Mouse (Mus musculus) frontal cortex, postnatal 36 days (tissue): ENCODE data around the gene Fyb2.
"Not testable (repeated sequence)": the region's sequence is repeated elsewhere in the genome, so short reads cannot be mapped to it uniquely, and the experiment has no call there.

Source experiments
- DNase-seq, 2 experiments: peaks; one replicate each; pipeline ENCODE4 v3.0.0; 2022; ENCODE audit warnings: low spot score in 2 of 2

Gene Fyb2

DNA sequence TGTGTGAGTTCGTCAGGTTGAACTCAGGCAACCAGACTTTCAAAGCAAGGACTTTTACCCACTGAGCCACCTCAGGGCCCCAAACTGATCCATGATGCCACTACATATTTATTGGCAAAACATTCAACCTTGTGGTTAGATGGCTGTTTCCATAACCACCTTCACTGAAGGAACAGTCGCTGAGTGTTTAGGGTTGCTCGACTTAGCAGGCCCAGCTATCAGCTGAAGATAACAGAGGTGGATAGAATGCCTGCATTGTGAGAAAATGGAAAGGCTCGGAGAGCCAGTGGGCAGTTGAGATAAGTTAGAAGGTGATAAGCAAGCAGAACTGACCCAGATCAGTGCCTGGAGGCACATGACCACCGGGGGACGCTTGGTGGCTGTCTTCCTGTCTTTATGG lies 26.3 kb downstream of the Fyb2 start:
- DNase-seq, result no peak

DNA sequence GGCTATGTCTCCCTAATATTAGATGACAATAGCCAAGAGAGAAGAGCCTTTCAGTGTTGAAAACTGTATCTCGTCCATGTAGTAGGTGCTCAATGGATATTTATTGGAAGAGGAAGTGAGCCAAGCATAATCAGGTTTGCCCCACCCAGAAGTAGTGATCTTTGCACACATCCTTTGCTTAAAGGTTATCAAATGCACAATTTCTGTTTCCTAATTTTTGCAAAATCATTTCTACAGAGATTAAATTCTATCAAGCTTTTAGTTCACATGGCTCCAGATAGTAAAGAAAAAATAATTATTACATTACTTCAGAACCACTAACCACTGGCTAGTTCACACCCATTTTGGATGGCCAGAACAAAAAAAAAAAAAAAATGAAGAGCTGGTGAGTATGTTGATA lies 28.6 kb downstream of the Fyb2 start:
- no peak for DNase-seq

- DNase-seq, result no peak
These were observed 31.2 kb downstream of the Fyb2 start for GRCm38 (mm10) chr4:104944482-104944881.

- no peak for DNase-seq
These were observed 35.6 kb downstream of the Fyb2 start for GRCm38 (mm10) chr4:104948886-104949285.

- DNase-seq, result peak in 1 of 2 experiments; percentile 17
These were observed 36.0 kb downstream of the Fyb2 start for GRCm38 (mm10) chr4:104949304-104949703.

- DNase-seq, result no peak
These were observed 38.1 kb downstream of the Fyb2 start for GRCm38 (mm10) chr4:104951280-104951878.

DNA sequence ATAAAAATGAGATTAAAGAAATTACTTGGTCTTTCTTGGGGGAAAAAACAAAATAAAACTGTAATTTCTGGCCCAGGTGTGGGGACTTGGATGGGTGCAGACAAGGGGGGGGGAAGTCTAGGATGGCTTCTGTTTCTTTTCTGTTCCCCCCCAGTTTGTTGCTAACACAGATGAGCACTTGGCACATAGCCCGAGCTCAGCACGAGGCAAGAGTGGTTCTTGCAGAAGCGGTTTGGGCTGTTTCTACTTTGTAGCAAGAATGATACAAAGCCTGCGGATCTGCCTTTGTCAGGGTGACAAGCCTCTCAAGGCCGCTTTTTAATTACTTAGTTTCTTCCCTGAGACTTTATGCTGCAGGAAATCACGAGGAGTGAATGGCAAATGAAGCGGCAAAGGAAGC lies 43.4 kb downstream of the Fyb2 start:
- no peak for DNase-seq

DNA sequence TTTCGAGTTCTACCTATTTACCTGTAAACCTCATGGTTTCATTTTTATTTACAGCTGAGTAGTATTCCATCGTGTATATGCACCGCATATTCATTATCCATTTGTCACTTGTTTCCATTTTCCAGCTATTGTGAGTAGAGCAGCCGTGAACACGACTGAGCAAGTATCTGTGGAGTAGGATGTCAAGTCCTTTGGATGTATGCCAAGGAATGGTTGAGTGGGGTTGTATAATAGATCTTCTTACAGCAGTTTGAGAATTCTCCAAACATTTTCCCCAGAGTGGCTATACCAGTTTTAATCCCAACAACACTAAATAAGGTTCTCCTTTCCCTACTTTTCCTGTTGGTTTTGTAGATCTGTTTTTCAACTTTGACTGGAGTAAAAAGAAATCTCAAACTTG lies 48.2 kb downstream of the Fyb2 start:
- no peak for DNase-seq

GRCm38 (mm10) chr4:104972606-104973005 lies 59.4 kb downstream of the Fyb2 start:
- no peak for DNase-seq

DNA sequence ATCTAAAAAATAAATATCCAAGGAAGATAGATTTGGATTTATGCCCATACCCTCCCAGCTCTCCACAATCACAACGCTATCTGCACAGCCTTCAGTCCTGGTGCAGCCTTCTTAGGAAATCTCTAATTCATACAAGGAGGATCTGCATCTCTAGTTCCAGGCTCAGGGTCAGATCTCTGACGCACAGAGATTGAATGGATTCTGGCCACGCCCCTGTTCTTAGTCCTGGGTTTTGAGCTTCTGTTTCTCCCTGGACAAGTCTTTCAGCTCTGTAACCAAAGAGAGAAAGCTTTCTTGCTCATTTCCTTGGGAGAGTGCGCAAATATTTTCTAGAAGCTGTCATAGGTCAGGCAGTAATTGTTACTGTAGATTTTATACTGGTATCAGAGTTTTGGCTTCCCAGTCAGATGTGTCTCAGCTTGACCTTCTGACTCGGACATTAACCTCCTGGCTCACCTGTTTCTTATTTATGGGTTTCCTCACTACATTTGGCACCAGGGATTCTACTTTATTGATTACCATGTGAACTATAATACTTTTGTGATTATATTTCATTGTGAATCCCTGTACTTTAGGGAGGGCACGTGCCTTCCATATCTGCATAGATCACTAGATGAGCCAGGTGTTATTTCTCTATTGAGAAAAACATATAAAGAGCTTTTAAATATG lies 62.0 kb downstream of the Fyb2 start:
- DNase-seq, result no peak

DNA sequence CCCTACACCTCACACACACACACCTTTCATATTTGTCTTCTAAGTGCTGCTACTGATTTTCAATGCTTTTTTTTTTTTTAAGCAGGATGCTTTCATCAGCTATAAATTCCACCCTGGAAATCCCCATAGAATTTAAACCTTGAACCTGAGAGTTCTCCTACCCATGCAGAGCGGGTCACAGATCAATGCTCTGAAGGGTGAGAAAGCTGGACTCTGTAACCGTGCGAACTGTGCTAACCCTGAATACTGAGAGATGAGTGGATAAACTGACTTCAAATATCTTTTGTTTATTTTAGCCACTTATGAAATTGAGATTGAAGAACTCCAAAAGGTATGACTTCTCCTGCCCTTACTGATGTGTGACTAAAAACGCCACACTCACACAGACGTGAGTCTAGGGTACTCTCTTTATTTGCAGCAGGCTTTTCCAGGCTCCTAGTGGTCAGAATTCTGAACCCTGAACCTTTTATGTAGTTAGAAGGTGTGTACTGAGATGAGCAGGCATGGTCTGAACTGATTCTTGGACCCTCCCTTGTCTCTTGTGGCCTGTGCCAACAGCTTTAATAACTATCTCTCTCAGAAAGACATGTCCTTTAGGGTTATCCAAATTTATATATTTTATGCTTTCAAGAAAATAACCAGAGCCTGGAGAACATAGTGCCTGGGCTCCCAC lies 72.8 kb downstream of the Fyb2 start:
- no peak for DNase-seq

- DNase-seq, result no peak
These were observed 74.4 kb downstream of the Fyb2 start for GRCm38 (mm10) chr4:104987631-104988030.

GRCm38 (mm10) chr4:104988102-104988501 lies 74.8 kb downstream of the Fyb2 start:
- DNase-seq, result no peak

GRCm38 (mm10) chr4:104988709-104989108 lies 75.5 kb downstream of the Fyb2 start:
- DNase-seq, result no peak

GRCm38 (mm10) chr4:104990016-104990415 lies 76.8 kb downstream of the Fyb2 start:
- DNase-seq, result peak in 1 of 2 experiments; percentile 37

DNA sequence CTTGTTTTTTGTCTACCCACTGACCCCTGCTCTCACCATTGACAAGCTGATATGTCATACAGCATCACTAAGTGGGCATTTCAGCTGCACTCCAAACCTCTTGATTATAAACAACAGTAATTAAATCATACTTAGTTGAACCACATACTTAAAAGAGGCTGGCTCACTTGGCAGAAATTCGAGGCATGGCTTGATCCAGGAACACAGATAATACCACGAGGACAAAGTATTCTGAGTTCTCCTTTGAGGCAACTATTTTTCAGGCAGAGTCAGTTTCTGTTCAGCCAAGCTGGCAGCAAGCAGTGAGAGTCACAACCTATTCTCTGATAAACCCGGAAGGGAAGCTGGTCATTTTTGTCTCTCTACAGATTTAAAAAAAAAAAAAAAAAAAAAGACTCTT lies 77.4 kb downstream of the Fyb2 start:
- DNase-seq, result no peak

DNA sequence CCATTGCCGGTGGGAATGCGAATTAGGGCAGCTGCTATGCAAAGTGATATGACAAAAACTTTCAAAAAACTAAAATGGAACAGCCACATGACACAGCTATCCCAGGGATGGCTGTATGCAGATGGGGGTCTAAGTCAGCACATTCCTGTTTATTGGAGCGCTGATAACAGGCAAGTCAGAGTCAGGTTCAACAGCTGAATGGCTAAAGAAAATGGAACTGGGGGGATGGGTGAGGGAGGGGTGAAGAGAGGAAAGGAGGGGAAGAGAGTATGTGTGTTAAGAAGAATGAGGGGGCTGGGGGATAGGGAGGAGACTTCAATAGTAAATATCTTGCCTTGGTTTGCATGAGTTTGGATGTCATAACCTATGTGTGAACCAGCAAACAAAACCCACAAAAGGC lies 79.0 kb downstream of the Fyb2 start:
- no peak for DNase-seq

DNA sequence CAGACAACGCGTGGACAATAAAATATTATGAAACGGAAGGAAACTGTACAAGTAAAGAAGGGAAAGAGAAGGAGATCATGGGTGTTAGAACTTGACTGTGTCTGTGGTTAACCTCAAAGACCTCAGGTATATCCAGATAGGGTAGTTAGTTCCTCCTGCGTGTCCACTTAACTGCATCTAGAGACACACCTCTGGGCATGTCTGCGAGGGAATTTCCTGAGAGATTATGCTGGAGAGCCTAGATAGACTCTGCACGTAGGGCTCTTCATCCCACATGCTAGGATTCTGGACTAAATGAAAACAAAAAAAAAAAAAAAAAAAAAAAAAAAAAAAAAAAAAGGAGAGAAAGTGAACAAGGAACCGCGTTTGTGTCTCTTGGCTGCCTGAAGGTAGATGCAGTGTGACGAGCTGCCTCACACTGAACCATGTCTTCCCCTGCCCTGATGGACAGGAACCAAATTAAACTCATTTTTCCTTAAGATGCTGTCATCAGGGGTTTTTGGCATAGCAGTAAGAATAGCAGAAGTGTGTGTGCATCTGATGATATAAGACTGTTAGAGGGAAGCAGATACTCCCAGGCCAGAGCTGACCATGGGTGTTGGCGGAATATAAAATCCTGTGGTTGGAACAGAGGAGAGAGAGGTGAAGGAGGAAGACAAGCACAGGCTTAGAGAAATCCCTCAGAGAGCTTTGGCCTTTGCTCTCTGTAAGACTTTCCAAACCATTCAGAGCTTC lies 80.1 kb downstream of the Fyb2 start:
- no peak for DNase-seq

- no peak for DNase-seq
These were observed 86.4 kb downstream of the Fyb2 start for GRCm38 (mm10) chr4:104999702-105000101.

- no peak for DNase-seq
These were observed 88.5 kb downstream of the Fyb2 start for GRCm38 (mm10) chr4:105001736-105002135.

DNA sequence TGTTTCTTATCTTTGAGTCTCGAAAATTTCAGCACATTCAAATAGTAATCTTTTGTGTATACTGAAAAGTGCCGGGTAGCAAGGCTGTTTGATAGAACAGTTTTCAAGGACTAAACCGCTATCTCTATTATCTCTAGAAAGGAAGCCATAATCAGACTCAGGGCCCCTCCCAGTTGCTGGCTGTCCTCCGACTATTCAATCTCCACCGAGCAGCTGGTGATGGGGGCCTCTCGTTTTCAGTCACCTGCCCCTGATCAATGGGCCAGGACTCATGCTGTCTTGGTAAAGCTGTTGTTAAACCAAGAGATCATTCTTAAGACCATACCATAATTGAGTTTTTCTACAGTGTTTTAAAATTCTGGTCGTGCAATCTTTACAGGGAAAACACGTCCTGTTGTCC lies 90.9 kb downstream of the Fyb2 start:
- DNase-seq, result no peak

DNA sequence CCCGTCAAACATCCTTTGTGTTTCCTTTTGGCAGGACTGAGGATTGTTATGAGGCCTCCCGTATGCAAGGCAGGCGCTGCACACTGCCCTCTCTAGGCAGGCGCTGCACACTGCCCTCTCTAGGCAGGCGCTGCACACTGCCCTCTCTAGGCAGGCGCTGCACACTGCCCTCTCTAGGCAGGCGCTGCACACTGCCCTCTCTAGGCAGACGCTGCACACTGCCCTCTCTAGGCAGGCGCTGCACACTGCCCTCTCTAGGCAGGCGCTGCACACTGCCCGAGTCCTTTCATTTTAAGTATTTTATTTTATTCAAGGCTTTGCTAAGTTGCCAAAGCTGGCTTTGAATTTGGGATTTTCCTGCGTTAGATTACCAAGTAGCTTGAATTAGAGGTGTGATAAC lies 91.4 kb downstream of the Fyb2 start:
- not testable (repeated sequence) for DNase-seq
